Mouse (Mus musculus) MEL (cell line): ENCODE data around the gene Tpm4. TPM values are rescaled to one million over a fixed set of nuclear protein-coding genes. Genes with fewer than 3 reads are reported as not detected.

Experiments
- DNase-seq: peaks from one replicate; pipeline ENCODE4 v3.0.0; 2011; ENCODE audit warnings: low read depth, low spot score
- H3K27ac ChIP-seq: 2 replicates; pipeline ENCODE4 v1.5.1; 2012; ENCODE audit warnings: low read depth, mild to moderate bottlenecking, control low read depth, low read length, moderate library complexity; ENCODE audit not compliant: control insufficient read depth
- H3K27me3 ChIP-seq, 2 experiments: fragments of 150-350 bp in 1 of 2; sonication (generic) in 1 of 2; 2 replicates each; pipeline ENCODE4 v1.6.1; 2012; ENCODE audit warnings: low read length in 2 of 2, mild to moderate bottlenecking in 2 of 2, improper control_type of control experiment in 1 of 2, moderate library complexity in 1 of 2; ENCODE audit not compliant: insufficient read depth in 2 of 2, control insufficient read depth in 1 of 2
- H3K36me3 ChIP-seq, 2 experiments: 2 replicates each; pipeline ENCODE4 v1.6.1; 2012 to 2014; ENCODE audit warnings: low read length in 2 of 2, improper control_type of control experiment in 1 of 2, inconsistent platforms in 1 of 2, mild to moderate bottlenecking in 1 of 2; ENCODE audit not compliant: insufficient read depth in 2 of 2, control insufficient read depth in 1 of 2
- H3K4me1 ChIP-seq, 2 experiments: fragments of 150-350 bp in 1 of 2; sonication (generic) in 1 of 2; 2 replicates each; pipeline ENCODE4 v1.6.1; 2012; ENCODE audit warnings: low read length in 2 of 2, improper control_type of control experiment in 1 of 2, mild to moderate bottlenecking in 1 of 2; ENCODE audit not compliant: insufficient read depth in 2 of 2, control insufficient read depth in 1 of 2
- H3K4me3 ChIP-seq, 2 experiments: fragments of 150-350 bp in 1 of 2; sonication (generic) in 1 of 2; 2 replicates each; pipeline ENCODE4 v1.5.1; 2012; ENCODE audit warnings: low read depth in 2 of 2, low read length in 2 of 2, mild to moderate bottlenecking in 2 of 2, moderate library complexity in 2 of 2, control low read depth in 1 of 2, improper control_type of control experiment in 1 of 2; ENCODE audit not compliant: control insufficient read depth in 1 of 2, insufficient read depth in 1 of 2
- H3K79me2 ChIP-seq: 2 replicates; pipeline ENCODE4 v1.6.1; 2012; ENCODE audit warnings: mild to moderate bottlenecking, low read length, moderate library complexity; ENCODE audit not compliant: control insufficient read depth, poor library complexity, insufficient read depth
- H3K9ac ChIP-seq: 2 replicates; pipeline ENCODE4 v1.6.1; 2012; ENCODE audit warnings: low read depth, mild to moderate bottlenecking, control low read depth, low read length, moderate library complexity; ENCODE audit not compliant: control insufficient read depth, poor library complexity, severe bottlenecking
- H3K9me3 ChIP-seq: fragments of 150-350 bp; sonication (generic); replicated peaks from 2 replicates; pipeline ENCODE4 v1.6.1; 2012; ENCODE audit warnings: mild to moderate bottlenecking, low read length, improper control_type of control experiment, moderate library complexity; ENCODE audit not compliant: insufficient read depth
- BHLHE40 ChIP-seq: IDR thresholded peaks from 2 replicates; pipeline ENCODE4 v1.6.1; 2012; ENCODE audit warnings: low read depth, mild to moderate bottlenecking, inconsistent platforms, low read length, improper control_type of control experiment, borderline replicate concordance
- ETS1 ChIP-seq: IDR thresholded peaks from 2 replicates; pipeline ENCODE4 v1.6.1; 2012; ENCODE audit warnings: low read depth, mild to moderate bottlenecking, inconsistent platforms, low read length, improper control_type of control experiment, moderate library complexity
- GABPA ChIP-seq: IDR thresholded peaks from 2 replicates; pipeline ENCODE4 v1.6.1; 2012; ENCODE audit warnings: low read depth, mild to moderate bottlenecking, inconsistent platforms, low read length, improper control_type of control experiment, moderate library complexity
- GATA1 ChIP-seq: IDR thresholded peaks from 2 replicates; pipeline ENCODE4 v1.6.1; 2011; ENCODE audit warnings: low read depth, low read length, improper control_type of control experiment
- KAT2A ChIP-seq: conservative IDR thresholded peaks from 2 replicates; pipeline ENCODE4 v1.6.1; 2012; ENCODE audit warnings: low read depth, low read length, improper control_type of control experiment, inconsistent platforms
- MAX ChIP-seq: IDR thresholded peaks from 2 replicates; pipeline ENCODE4 v1.6.1; 2011; ENCODE audit warnings: low read length, improper control_type of control experiment
- MXI1 ChIP-seq: IDR thresholded peaks from 2 replicates; pipeline ENCODE4 v1.6.1; 2011; ENCODE audit warnings: mild to moderate bottlenecking, low read depth, low read length, improper control_type of control experiment
- NRF1 ChIP-seq: IDR thresholded peaks from 2 replicates; pipeline ENCODE4 v1.6.1; 2014; ENCODE audit warnings: low read depth, mild to moderate bottlenecking, inconsistent platforms, low read length, improper control_type of control experiment, moderate library complexity; ENCODE audit not compliant: poor library complexity, insufficient read depth, severe bottlenecking
- TBP ChIP-seq: IDR thresholded peaks from 2 replicates; pipeline ENCODE4 v1.8.0; 2011; ENCODE audit warnings: low read depth, low read length, improper control_type of control experiment
- UBTF ChIP-seq: IDR thresholded peaks from 2 replicates; pipeline ENCODE4 v1.6.1; 2012; ENCODE audit warnings: low read depth, mild to moderate bottlenecking, inconsistent platforms, low read length, improper control_type of control experiment, moderate library complexity, borderline replicate concordance; ENCODE audit not compliant: insufficient read depth
- ZC3H11A ChIP-seq: IDR thresholded peaks from 2 replicates; pipeline ENCODE4 v1.6.1; 2012; ENCODE audit warnings: low read depth, mild to moderate bottlenecking, inconsistent platforms, low read length, improper control_type of control experiment
- ZKSCAN1 ChIP-seq: IDR thresholded peaks from 2 replicates; pipeline ENCODE4 v1.6.1; 2012; ENCODE audit warnings: low read depth, mild to moderate bottlenecking, inconsistent platforms, low read length, improper control_type of control experiment, moderate library complexity
- polyA plus RNA-seq, 2 experiments: library from polyadenylated mRNA; stranded (reverse) in 1 of 2; unstranded in 1 of 2; fragments of >175 nt in 1 of 2; fragments of >200 nt in 1 of 2; gene quantifications; 2 replicates each; pipeline versions ENCODE4 v1.2.1 to v1.2.4; 2012; ENCODE audit warnings: low replicate concordance in 2 of 2, low read depth in 1 of 2; ENCODE audit not compliant: insufficient read length in 2 of 2, insufficient read depth in 1 of 2, missing spikeins in 1 of 2
- total RNA-seq: library from RNA; depleted of rRNA; stranded (reverse); fragments of 300-350 nt; gene quantifications from 2 replicates; pipeline ENCODE4 v1.2.3, GENCODE M21; 2012; rRNA removed

Gene Tpm4
- total and polyA plus RNA-seq, 3 experiments, result 0.12 to 0.36 TPM; not detected in 1

DNA sequence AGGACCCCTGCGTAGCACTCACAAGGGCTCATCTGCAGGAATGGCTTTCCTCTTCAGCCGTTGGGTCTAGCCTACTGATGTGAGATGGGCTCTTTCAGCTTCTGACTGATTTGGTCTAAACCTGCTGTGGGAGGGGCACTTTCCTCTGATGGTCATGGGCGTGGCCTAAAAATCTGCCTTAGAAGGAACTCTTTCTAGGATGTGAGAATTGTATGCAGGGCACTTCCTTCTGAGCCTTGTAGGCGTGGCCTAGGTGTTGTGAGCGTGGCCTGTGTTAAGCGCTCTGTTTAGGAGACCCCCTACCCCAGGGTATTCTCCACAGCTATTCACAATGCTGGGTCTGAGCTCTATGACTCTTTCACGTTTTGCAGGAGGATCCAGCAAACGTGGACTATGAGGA is 63.2 kb downstream of the Tpm4 start:
- Histone ChIP-seq H3K36me3 (no peaks in the 10 kb centered on the region), H3K27me3 (0 out of 4 replicates have a peak, but pooled peaks cover 0 to 2% of the 10 kb centered on the region in 2 experiments), H3K9me3 (no peaks in the 10 kb centered on the region), H3K27ac (no peak overlapping the region), H3K9ac (no peak overlapping the region), H3K79me2 (no peaks in the 10 kb centered on the region), H3K4me1 (no peaks in the 10 kb centered on the region), H3K4me3 (no peak overlapping the region)
- TF ChIP-seq TBP, result no peak
- TF ChIP-seq KAT2A, result no peak
- TF ChIP-seq MAX, result no peak
- no peak for TF ChIP-seq ZC3H11A
- no peak for TF ChIP-seq MXI1
- TF ChIP-seq NRF1, result no peak
- no peak for TF ChIP-seq ETS1
- TF ChIP-seq UBTF, result no peak
- TF ChIP-seq GABPA, result no peak
- no peak for TF ChIP-seq BHLHE40
- no peak for TF ChIP-seq ZKSCAN1
- no peak for TF ChIP-seq GATA1
- peak; percentile 53 for DNase-seq

Other genes with a start within 250 kb of the Tpm4 start
- gene Zfp882, start 226.4 kb upstream of the Tpm4 start, total RNA-seq, result 12.4 and 13.4 TPM in 2 replicates
- gene Zfp882, start 226.4 kb upstream of the Tpm4 start, polyA plus RNA-seq, result 10 to 100 TPM in 1 of 2 experiments, not detected in 1; 16.1 TPM
- gene Zfp617, start 226.3 kb upstream of the Tpm4 start, total RNA-seq, result 12.6 and 14.6 TPM in 2 replicates
- 10 to 100 TPM in 1 of 2 experiments, not detected in 1; 11.0 TPM for gene Zfp617, start 226.3 kb upstream of the Tpm4 start, polyA plus RNA-seq
- gene Zfp961, start 183.9 kb upstream of the Tpm4 start, total RNA-seq, result 28.2 and 30.6 TPM in 2 replicates
- 10 to 100 TPM in 1 of 2 experiments, not detected in 1; 26.1 TPM for gene Zfp961, start 183.9 kb upstream of the Tpm4 start, polyA plus RNA-seq
- 0.08 TPM in 1 of 2 replicates, not detected in the other for gene Cyp4f18, start 125.3 kb upstream of the Tpm4 start, total RNA-seq
- gene Cyp4f18, start 125.3 kb upstream of the Tpm4 start, polyA plus RNA-seq, result not detected
- gene Olfr372, start 93.8 kb upstream of the Tpm4 start, total RNA-seq, result 0.04 TPM in 1 of 2 replicates, not detected in the other
- gene Olfr372, start 93.8 kb upstream of the Tpm4 start, polyA plus RNA-seq, result under 1 TPM in 1 of 2 experiments, not detected in 1; 0.01 TPM
- gene Olfr373, start 51.8 kb upstream of the Tpm4 start, total RNA-seq, result 0.04 TPM in 1 of 2 replicates, not detected in the other
- 1 to 10 TPM in 1 of 2 experiments, not detected in 1; 1.0 TPM for gene Olfr373, start 51.8 kb upstream of the Tpm4 start, polyA plus RNA-seq
- gene Olfr374, start 27.9 kb upstream of the Tpm4 start, total RNA-seq, result 0.08 TPM in 1 of 2 replicates, not detected in the other
- under 1 TPM in 1 of 2 experiments, not detected in 1; 0.06 TPM for gene Olfr374, start 27.9 kb upstream of the Tpm4 start, polyA plus RNA-seq
- 95.2 and 97.4 TPM in 2 replicates for gene Rab8a, start 26.2 kb downstream of the Tpm4 start, total RNA-seq
- gene Rab8a, start 26.2 kb downstream of the Tpm4 start, polyA plus RNA-seq, result 100 to 1,000 TPM in 1 of 2 experiments, not detected in 1; 139 TPM
- gene Hsh2d, start 54.7 kb downstream of the Tpm4 start, total RNA-seq, result 0.04 TPM in 1 of 2 replicates, not detected in the other
- gene Hsh2d, start 54.7 kb downstream of the Tpm4 start, polyA plus RNA-seq, result under 1 TPM in 1 of 2 experiments, not detected in 1; 0.13 TPM
- not detected in 2 replicates for gene Cib3, start 77.9 kb downstream of the Tpm4 start, total RNA-seq
- gene Cib3, start 77.9 kb downstream of the Tpm4 start, polyA plus RNA-seq, result not detected
- not detected in 2 replicates for gene Gm11034, start 78.7 kb downstream of the Tpm4 start, total RNA-seq
- not detected for gene Gm11034, start 78.7 kb downstream of the Tpm4 start, polyA plus RNA-seq
- gene Fam32a, start 84.8 kb downstream of the Tpm4 start, total RNA-seq, result 42.2 and 45.5 TPM in 2 replicates
- gene Fam32a, start 84.8 kb downstream of the Tpm4 start, polyA plus RNA-seq, result 10 to 100 TPM in 1 of 2 experiments, not detected in 1; 45.9 TPM
- gene Ap1m1, start 105.0 kb downstream of the Tpm4 start, total RNA-seq, result 45.7 and 47.4 TPM in 2 replicates
- 100 to 1,000 TPM in 1 of 2 experiments, not detected in 1; 117 TPM for gene Ap1m1, start 105.0 kb downstream of the Tpm4 start, polyA plus RNA-seq
- 11.4 and 11.7 TPM in 2 replicates for gene Gm10282, start 170.3 kb downstream of the Tpm4 start, total RNA-seq
- 100 to 1,000 TPM in 1 of 2 experiments, not detected in 1; 133 TPM for gene Gm10282, start 170.3 kb downstream of the Tpm4 start, polyA plus RNA-seq
- gene Klf2, start 184.1 kb downstream of the Tpm4 start, total RNA-seq, result not detected in 2 replicates
- gene Klf2, start 184.1 kb downstream of the Tpm4 start, polyA plus RNA-seq, result not detected